Mouse (Mus musculus) ES-Bruce4 (cell line): ENCODE data around the gene Med26.

ENCODE experiments used
- CTCF ChIP-seq: IDR thresholded peaks from one replicate; pipeline ENCODE4 v1.8.1; 2011; ENCODE audit warnings: low read depth, low read length
- EP300 ChIP-seq: IDR thresholded peaks from 2 replicates; pipeline ENCODE4 v1.6.1; 2011; ENCODE audit warnings: low read depth, low read length; ENCODE audit not compliant: insufficient read depth
- POLR2A ChIP-seq: IDR thresholded peaks from one replicate; pipeline ENCODE4 v1.8.1; 2011; ENCODE audit warnings: low read length; ENCODE audit not compliant: insufficient read depth

GRCm38 (mm10) chr8:72470684-72471083, 77.4 kb downstream of the Med26 start:
- no peak for TF ChIP-seq CTCF
- TF ChIP-seq POLR2A: no peak
- no peak for TF ChIP-seq EP300
